Mouse (Mus musculus): ENCODE results near the gene Otulinl. TPM values are rescaled to one million over a fixed set of nuclear protein-coding genes. Genes with fewer than 3 reads are reported as not detected.

Otulinl gene
- polyA plus RNA-seq, 1 experiment from 2014 or later, result 3.6 TPM

- Histone ChIP-seq H3K9ac (no peak overlapping the region), H3K4me3 (no peak overlapping the region), H3K4me1 (replicated peaks) (no peaks in the 10 kb centered on the region), H3K9me3 (replicated peaks) (0 out of 2 replicates have a peak, but pooled peaks cover 8% of the 10 kb centered on the region), H3K36me3 (no peaks in the 10 kb centered on the region), H3K27ac (ENCODE audit: poor library complexity, severe bottlenecking) (no peak overlapping the region), H3K27me3 (replicated peaks) (0 out of 2 replicates have a peak, but pooled peaks cover 7% of the 10 kb centered on the region), H3K4me2 (no peak overlapping the region)
- no peak for ATAC-seq (ENCODE audit: insufficient number of reproducible peaks, low FRiP score)
- 13% methylated on average over 5 of the region's 5 CpGs for WGBS
Measured at GRCm38 (mm10) chr15:27655015-27655414, 26.4 kb downstream of the Otulinl start.

- Histone ChIP-seq H3K9me3 (replicated peaks) (no peaks in the 10 kb centered on the region), H3K27me3 (replicated peaks) (no peaks in the 10 kb centered on the region), H3K36me3 (no peaks in the 10 kb centered on the region), H3K27ac (ENCODE audit: poor library complexity, severe bottlenecking) (no peak overlapping the region), H3K4me1 (replicated peaks) (no peaks in the 10 kb centered on the region), H3K4me3 (no peak overlapping the region), H3K4me2 (no peak overlapping the region), H3K9ac (no peak overlapping the region)
- no peak for ATAC-seq (ENCODE audit: insufficient number of reproducible peaks, low FRiP score)
- WGBS, result 45% methylated on average over 3 of the region's 3 CpGs
Measured at GRCm38 (mm10) chr15:27647686-27648085, 33.7 kb downstream of the Otulinl start.

GRCm38 (mm10) chr15:27646665-27647064 is 34.7 kb downstream of the Otulinl start:
- no peak overlapping the region for H3K4me3 ChIP-seq
- H3K9ac ChIP-seq, result no peak overlapping the region
- H3K4me1 ChIP-seq (replicated peaks), result no peaks in the 10 kb centered on the region
- 92% methylated on average over 8 of the region's 8 CpGs for WGBS
- no peak for ATAC-seq (ENCODE audit: insufficient number of reproducible peaks, low FRiP score)
- H3K27ac ChIP-seq (ENCODE audit: poor library complexity, severe bottlenecking), result no peak overlapping the region
- H3K9me3 ChIP-seq (replicated peaks), result no peaks in the 10 kb centered on the region
- H3K36me3 ChIP-seq, result no peaks in the 10 kb centered on the region
- no peak overlapping the region for H3K4me2 ChIP-seq
- no peaks in the 10 kb centered on the region for H3K27me3 ChIP-seq (replicated peaks)

GRCm38 (mm10) chr15:27645250-27645649 is 36.1 kb downstream of the Otulinl start:
- peaks cover 3% of the 10 kb centered on the region; the same call in 1 of the 2 replicates for H3K4me1 ChIP-seq (replicated peaks)
- WGBS, result 77% methylated on average over 3 of the region's 3 CpGs
- ATAC-seq (ENCODE audit: insufficient number of reproducible peaks, low FRiP score), result no peak
- no peaks in the 10 kb centered on the region for H3K9me3 ChIP-seq (replicated peaks)
- H3K4me3 ChIP-seq, result no peak overlapping the region
- H3K9ac ChIP-seq, result no peak overlapping the region
- no peak overlapping the region for H3K4me2 ChIP-seq
- no peaks in the 10 kb centered on the region for H3K36me3 ChIP-seq
- H3K27me3 ChIP-seq (replicated peaks), result no peaks in the 10 kb centered on the region
- no peak overlapping the region for H3K27ac ChIP-seq (ENCODE audit: poor library complexity, severe bottlenecking)

- 80% methylated on average over 3 of the region's 3 CpGs for WGBS
- H3K4me2 ChIP-seq, result no peak overlapping the region
- no peak for ATAC-seq (ENCODE audit: insufficient number of reproducible peaks, low FRiP score)
- H3K36me3 ChIP-seq, result no peaks in the 10 kb centered on the region
- H3K27ac ChIP-seq (ENCODE audit: poor library complexity, severe bottlenecking), result no peak overlapping the region
- no peaks in the 10 kb centered on the region for H3K9me3 ChIP-seq (replicated peaks)
- no peaks in the 10 kb centered on the region for H3K27me3 ChIP-seq (replicated peaks)
- no peak overlapping the region for H3K4me3 ChIP-seq
- H3K4me1 ChIP-seq (replicated peaks), result peaks cover 3% of the 10 kb centered on the region; the same call in 1 of the 2 replicates
- H3K9ac ChIP-seq, result no peak overlapping the region
Measured at GRCm38 (mm10) chr15:27642895-27643294, 38.5 kb downstream of the Otulinl start.

GRCm38 (mm10) chr15:27641171-27641570 is 40.2 kb downstream of the Otulinl start:
- no peak overlapping the region for H3K9ac ChIP-seq
- H3K4me1 ChIP-seq (replicated peaks), result peaks cover 3% of the 10 kb centered on the region; the same call in 1 of the 2 replicates
- H3K4me2 ChIP-seq, result no peak overlapping the region
- H3K27ac ChIP-seq (ENCODE audit: poor library complexity, severe bottlenecking), result no peak overlapping the region
- no peaks in the 10 kb centered on the region for H3K9me3 ChIP-seq (replicated peaks)
- no peaks in the 10 kb centered on the region for H3K36me3 ChIP-seq
- no peak for ATAC-seq (ENCODE audit: insufficient number of reproducible peaks, low FRiP score)
- H3K4me3 ChIP-seq, result no peak overlapping the region
- WGBS, result 40% methylated on average over 12 of the region's 12 CpGs
- no peaks in the 10 kb centered on the region for H3K27me3 ChIP-seq (replicated peaks)

- ATAC-seq (ENCODE audit: insufficient number of reproducible peaks, low FRiP score), result no peak
- no peaks in the 10 kb centered on the region for H3K27me3 ChIP-seq (replicated peaks)
- H3K9ac ChIP-seq, result no peak overlapping the region
- no peaks in the 10 kb centered on the region for H3K36me3 ChIP-seq
- WGBS, result 72% methylated on average over 8 of the region's 8 CpGs
- H3K27ac ChIP-seq (ENCODE audit: poor library complexity, severe bottlenecking), result no peak overlapping the region
- peaks cover 6% of the 10 kb centered on the region for H3K4me1 ChIP-seq (replicated peaks)
- H3K9me3 ChIP-seq (replicated peaks), result no peaks in the 10 kb centered on the region
- no peak overlapping the region for H3K4me2 ChIP-seq
- no peak overlapping the region for H3K4me3 ChIP-seq
Measured at GRCm38 (mm10) chr15:27633941-27634900, 47.2 kb downstream of the Otulinl start.

GRCm38 (mm10) chr15:27630601-27631383 is 50.6 kb downstream of the Otulinl start, which contains the start of gene Otulin:
Otulin (minus strand) TSS chr15:27630693.
- Histone ChIP-seq H3K9ac (peak within 1 kb of the TSS; percentile 96), H3K36me3 (peaks cover 9% of the 10 kb centered on the region), H3K27ac (ENCODE audit: poor library complexity, severe bottlenecking) (peak within 1 kb of the TSS; percentile 61), H3K4me2 (peak within 1 kb of the TSS; percentile 83), H3K27me3 (replicated peaks) (no peaks in the 10 kb centered on the region), H3K4me3 (peak within 1 kb of the TSS; percentile 96), H3K9me3 (replicated peaks) (no peaks in the 10 kb centered on the region), H3K4me1 (replicated peaks) (peaks cover 29% of the 10 kb centered on the region)
- WGBS, result 5% methylated on average over 56 of the region's 56 CpGs
- ATAC-seq (ENCODE audit: insufficient number of reproducible peaks, low FRiP score), result peak; percentile 99

GRCm38 (mm10) chr15:27629800-27630600 is 51.4 kb downstream of the Otulinl start:
- H3K4me3 ChIP-seq, result peak overlapping the region; percentile 96
- peaks cover 37% of the 10 kb centered on the region for H3K4me1 ChIP-seq (replicated peaks)
- peak overlapping the region; percentile 96 for H3K9ac ChIP-seq
- H3K27me3 ChIP-seq (replicated peaks), result no peaks in the 10 kb centered on the region
- H3K9me3 ChIP-seq (replicated peaks), result no peaks in the 10 kb centered on the region
- WGBS, result 2% methylated on average over 53 of the region's 53 CpGs
- peak overlapping the region; percentile 61 for H3K27ac ChIP-seq (ENCODE audit: poor library complexity, severe bottlenecking)
- H3K4me2 ChIP-seq, result peak overlapping the region; percentile 78
- peaks cover 15% of the 10 kb centered on the region for H3K36me3 ChIP-seq
- ATAC-seq (ENCODE audit: insufficient number of reproducible peaks, low FRiP score), result no peak

- Histone ChIP-seq H3K27ac (ENCODE audit: poor library complexity, severe bottlenecking) (no peak overlapping the region), H3K9me3 (replicated peaks) (no peaks in the 10 kb centered on the region), H3K4me1 (replicated peaks) (peaks cover 47% of the 10 kb centered on the region), H3K27me3 (replicated peaks) (no peaks in the 10 kb centered on the region), H3K9ac (no peak overlapping the region), H3K4me3 (peak overlapping the region; percentile 96), H3K36me3 (peaks cover 15% of the 10 kb centered on the region), H3K4me2 (peak overlapping the region; percentile 78)
- no peak for ATAC-seq (ENCODE audit: insufficient number of reproducible peaks, low FRiP score)
- WGBS, result 73% methylated on average over 4 of the region's 4 CpGs
Measured at GRCm38 (mm10) chr15:27629046-27629445, 52.3 kb downstream of the Otulinl start.

Measured in heart, embryonic 12.5 days (tissue).